Mouse (Mus musculus) embryonic facial prominence, embryonic 14.5 days (tissue): ENCODE measurements at regions not wholly inside any gene's neighbourhood (a gene's known extent, or its start where the extent isn't known, plus 50 kb on each side); places are given as distances from the start of the nearest gene placed in this dataset. TPM values are rescaled to one million over a fixed set of nuclear protein-coding genes. Genes with fewer than 3 reads are reported as not detected.

Experiments
- ATAC-seq: fragments of 200-750 bp; cut with Nextera tagmentation; 2 replicates; pipeline ENCODE4 v1.8.0; 2017; ENCODE audit warnings: low read depth, moderate number of reproducible peaks, moderate TSS enrichment
- DNase-seq: peaks from one replicate; pipeline ENCODE4 v3.0.0-alpha.2; 2015; ENCODE audit warnings: low spot score
- H3K27ac ChIP-seq: fragments of 300-500 bp; sonication (generic); replicated peaks from 2 replicates; pipeline ENCODE4 v1.5.1; 2014; ENCODE audit warnings: low read depth, mild to moderate bottlenecking, low read length, moderate library complexity
- H3K27me3 ChIP-seq: fragments of 300-500 bp; sonication (generic); replicated peaks from 2 replicates; pipeline ENCODE4 v1.6.1; 2014; ENCODE audit warnings: low read length; ENCODE audit not compliant: control insufficient read depth, insufficient read depth
- H3K36me3 ChIP-seq: fragments of 300-500 bp; sonication (generic); 2 replicates; pipeline ENCODE4 v1.6.1; 2014; ENCODE audit warnings: low read length, mixed read lengths; ENCODE audit not compliant: control insufficient read depth, insufficient read depth
- H3K4me1 ChIP-seq: fragments of 300-500 bp; sonication (generic); 2 replicates; pipeline ENCODE4 v1.6.1; 2014; ENCODE audit warnings: antibody characterized with exemption, low read length; ENCODE audit not compliant: control insufficient read depth, insufficient read depth
- H3K4me2 ChIP-seq: fragments of 300-500 bp; sonication (generic); 2 replicates; pipeline ENCODE4 v1.6.1; 2014; ENCODE audit warnings: low read depth, mild to moderate bottlenecking, low read length, moderate library complexity, mixed read lengths
- H3K4me3 ChIP-seq: fragments of 300-500 bp; sonication (generic); 2 replicates; pipeline ENCODE4 v1.5.1; 2014; ENCODE audit warnings: low read depth, mild to moderate bottlenecking, low read length
- H3K9ac ChIP-seq: fragments of 300-500 bp; sonication (generic); 2 replicates; pipeline ENCODE4 v1.6.1; 2014; ENCODE audit warnings: low read depth, mild to moderate bottlenecking, low read length, moderate library complexity, mixed read lengths
- H3K9me3 ChIP-seq: fragments of 300-500 bp; sonication (generic); 2 replicates; pipeline ENCODE4 v1.6.1; 2016; ENCODE audit warnings: low read length; ENCODE audit not compliant: control insufficient read depth
- WGBS: fragments of 180-500 bp; shearing (Covaris S2); extraction: QIAGEN DNeasy Blood & Tissue Kit; methylation state at CpG from one replicate; pipeline ENCODE4 v1.1.7; 2014; 5-methylcytosine and 5-hydroxymethylcytosine counted together
- microRNA-seq: library from miRNA; unstranded; fragments of <30 nt; microRNA quantifications from one replicate; pipeline ENCODE4, GENCODE M21; 2016; ENCODE audit warnings: borderline number of aligned reads

- H3K27me3 ChIP-seq: no peaks in the 10 kb centered on the region
- no peaks in the 10 kb centered on the region for H3K4me1 ChIP-seq
- no peaks in the 10 kb centered on the region for H3K36me3 ChIP-seq
- no peak overlapping the region for H3K4me2 ChIP-seq
- no peak overlapping the region for H3K4me3 ChIP-seq
- no peaks in the 10 kb centered on the region for H3K9me3 ChIP-seq
- no peak overlapping the region for H3K9ac ChIP-seq
- ATAC-seq (no peak), DNase-seq (no peak)
- H3K27ac ChIP-seq: no peak overlapping the region
- WGBS: 74% methylated on average over 3 of the region's 3 CpGs
These were observed 1341.1 kb downstream of the Zpld1 start for GRCm38 (mm10) chr16:53956646-53957045.

- ATAC-seq (no peak), DNase-seq (no peak)
- no peaks in the 10 kb centered on the region for H3K36me3 ChIP-seq
- no peak overlapping the region for H3K4me2 ChIP-seq
- 82% methylated on average over 3 of the region's 3 CpGs for WGBS
- no peaks in the 10 kb centered on the region for H3K9me3 ChIP-seq
- no peaks in the 10 kb centered on the region for H3K27me3 ChIP-seq
- no peak overlapping the region for H3K4me3 ChIP-seq
- no peaks in the 10 kb centered on the region for H3K4me1 ChIP-seq
- H3K27ac ChIP-seq: no peak overlapping the region
- no peak overlapping the region for H3K9ac ChIP-seq
These were observed 1352.5 kb downstream of the Zpld1 start for GRCm38 (mm10) chr16:53945303-53945702.

DNA sequence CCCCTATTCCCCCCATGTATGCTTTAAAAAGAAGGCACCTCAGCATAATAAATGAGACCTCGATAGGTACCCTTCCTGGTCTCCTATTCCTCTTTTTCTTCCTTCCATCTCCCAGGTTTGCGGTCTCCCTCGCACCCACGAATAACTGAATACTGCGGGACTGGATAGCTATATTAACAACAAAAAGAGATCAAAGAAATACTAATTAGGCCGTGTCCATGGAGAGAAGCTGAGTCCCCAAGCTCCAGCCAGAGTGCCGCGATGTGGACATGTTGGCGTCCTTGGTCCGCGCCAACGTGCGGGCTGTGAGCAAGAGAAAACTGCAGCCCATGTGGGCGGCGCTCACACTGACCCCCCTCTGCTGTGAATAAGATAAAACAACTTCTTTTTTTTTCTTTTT lies 1382.0 kb downstream of the Zpld1 start:
- DNase-seq (no peak), ATAC-seq (no peak)
- Histone ChIP-seq H3K27me3 (no peaks in the 10 kb centered on the region), H3K36me3 (no peaks in the 10 kb centered on the region), H3K9ac (no peak overlapping the region), H3K4me1 (no peaks in the 10 kb centered on the region), H3K4me2 (no peak overlapping the region), H3K27ac (no peak overlapping the region), H3K4me3 (no peak overlapping the region), H3K9me3 (0 out of 2 replicates have a peak, but pooled peaks cover 3% of the 10 kb centered on the region)
- 96% methylated on average over 15 of the region's 15 CpGs for WGBS

DNA sequence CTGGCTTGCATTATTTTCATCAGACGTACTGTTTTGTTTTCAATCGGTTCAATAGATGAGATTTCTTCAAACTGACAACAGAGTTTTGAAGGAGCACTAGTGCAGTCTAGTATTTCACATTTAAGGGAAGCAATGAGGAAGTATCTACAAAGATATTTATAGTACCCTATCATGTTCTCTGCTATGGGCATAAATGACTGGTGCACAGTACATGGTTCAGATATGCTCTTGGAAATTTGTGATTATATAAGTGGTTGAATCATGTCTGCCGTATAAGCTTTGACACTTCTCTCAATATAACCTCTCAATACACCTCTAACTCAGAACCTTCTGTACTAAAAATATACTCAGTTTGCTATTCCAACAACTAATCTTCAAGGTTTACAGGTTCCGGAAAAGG lies 1390.7 kb downstream of the Zpld1 start:
- Histone ChIP-seq H3K9ac (no peak overlapping the region), H3K4me3 (no peak overlapping the region), H3K36me3 (no peaks in the 10 kb centered on the region), H3K9me3 (no peaks in the 10 kb centered on the region), H3K4me2 (no peak overlapping the region), H3K4me1 (no peaks in the 10 kb centered on the region), H3K27ac (no peak overlapping the region), H3K27me3 (no peaks in the 10 kb centered on the region)
- 91% methylated on average over 4 of the region's 4 CpGs for WGBS
- ATAC-seq: no peak
- DNase-seq: no peak

- Histone ChIP-seq H3K9ac (no peak overlapping the region), H3K4me1 (no peaks in the 10 kb centered on the region), H3K4me3 (no peak overlapping the region), H3K27ac (no peak overlapping the region), H3K4me2 (no peak overlapping the region), H3K27me3 (no peaks in the 10 kb centered on the region), H3K36me3 (no peaks in the 10 kb centered on the region), H3K9me3 (no peaks in the 10 kb centered on the region)
- no peak for ATAC-seq
- WGBS: 71% methylated on average over 2 of the region's 2 CpGs
- DNase-seq: no peak
These were observed 1394.0 kb downstream of the Zpld1 start for GRCm38 (mm10) chr16:53903795-53904194.

DNA sequence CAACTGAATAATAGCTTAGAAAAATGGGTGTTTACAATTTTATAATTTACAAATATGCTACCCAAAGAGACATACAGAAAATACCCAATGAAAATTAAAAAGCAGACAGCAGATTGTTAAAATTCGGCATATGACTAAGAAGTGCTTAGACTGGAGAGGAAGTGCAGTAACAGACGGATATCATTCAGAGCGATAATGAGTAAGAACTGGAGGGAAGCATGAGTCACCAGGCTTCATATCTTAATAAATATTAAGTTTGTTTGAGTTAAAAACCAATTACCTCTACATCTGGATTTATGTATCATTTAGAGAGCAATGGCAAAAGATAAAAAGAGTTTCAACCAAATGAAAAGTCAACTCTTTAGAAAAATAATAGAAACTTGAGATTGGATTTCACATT lies 1413.5 kb upstream of the Alcam start:
- no peak overlapping the region for H3K27ac ChIP-seq
- no peak overlapping the region for H3K4me2 ChIP-seq
- ATAC-seq (no peak), DNase-seq (no peak)
- no peaks in the 10 kb centered on the region for H3K36me3 ChIP-seq
- no peak overlapping the region for H3K9ac ChIP-seq
- H3K4me3 ChIP-seq: no peak overlapping the region
- WGBS: 83% methylated on average over 3 of the region's 3 CpGs
- no peaks in the 10 kb centered on the region for H3K27me3 ChIP-seq
- no peaks in the 10 kb centered on the region for H3K4me1 ChIP-seq
- no peaks in the 10 kb centered on the region for H3K9me3 ChIP-seq

DNA sequence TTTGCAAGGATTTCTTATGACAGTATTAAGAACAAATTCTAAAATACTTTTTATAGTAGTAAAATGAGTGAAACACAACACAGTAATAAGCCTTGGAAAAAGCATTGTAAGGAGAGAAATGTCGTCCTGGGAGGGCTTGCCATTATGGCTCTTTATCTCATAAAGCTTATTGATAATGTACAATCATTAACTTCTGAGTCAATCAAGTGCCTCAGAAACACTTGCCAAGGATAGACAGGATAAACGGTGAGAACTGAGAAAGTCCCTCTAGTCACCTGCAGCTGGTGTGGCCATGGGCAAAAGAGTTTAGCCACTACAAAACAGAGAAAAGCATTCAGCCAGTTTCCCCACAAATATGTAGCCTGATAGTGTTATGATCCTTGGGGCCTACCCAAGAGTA lies 1386.8 kb upstream of the Alcam start:
- 78% methylated on average over 2 of the region's 2 CpGs for WGBS
- no peak overlapping the region for H3K27ac ChIP-seq
- H3K9me3 ChIP-seq: no peaks in the 10 kb centered on the region
- DNase-seq: no peak
- no peak overlapping the region for H3K9ac ChIP-seq
- ATAC-seq: no peak
- H3K4me1 ChIP-seq: no peaks in the 10 kb centered on the region
- H3K27me3 ChIP-seq: no peaks in the 10 kb centered on the region
- H3K36me3 ChIP-seq: no peaks in the 10 kb centered on the region
- no peak overlapping the region for H3K4me2 ChIP-seq
- no peak overlapping the region for H3K4me3 ChIP-seq

Small RNA genes in the stretch of these regions (microRNA-seq; reads per million reads assigned to microRNA genes)
- gene Gm25041: not detected
